Mouse (Mus musculus): ENCODE data around the gene Gm44579.
A peak's percentile ranks its signal among the peaks of the same experiment; 100 is the strongest.

Gene Gm44579

DNA sequence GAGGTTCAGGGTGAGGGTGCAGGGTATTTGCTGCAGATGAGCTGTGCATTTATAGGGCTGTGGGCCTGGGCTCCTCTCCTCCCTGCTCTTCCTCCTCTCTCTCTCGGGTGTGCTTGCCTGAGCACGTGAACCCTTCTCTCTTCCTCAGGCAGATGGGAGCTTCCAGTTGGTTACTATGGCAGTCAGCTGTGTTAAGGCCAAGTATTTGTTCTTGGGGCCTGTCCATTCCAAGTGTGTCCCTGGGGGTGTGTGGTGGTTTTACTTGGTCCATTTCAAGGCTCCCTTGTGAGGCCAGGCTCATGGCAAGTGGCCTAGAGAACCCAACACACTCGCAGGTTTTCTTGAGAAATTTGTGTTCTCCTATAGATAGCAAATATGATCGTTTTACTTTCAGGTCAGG is at the start of gene Gm44579, which contains the start of gene Olfr287:
TSS of gene Gm44579 (minus strand) at position 101 of the 400 bp plus-strand sequence.
TSS of gene Olfr287 (minus strand) at position 180 of the 400 bp plus-strand sequence.
- no peak for DNase-seq (ENCODE audit: low read depth, low spot score)

DNA sequence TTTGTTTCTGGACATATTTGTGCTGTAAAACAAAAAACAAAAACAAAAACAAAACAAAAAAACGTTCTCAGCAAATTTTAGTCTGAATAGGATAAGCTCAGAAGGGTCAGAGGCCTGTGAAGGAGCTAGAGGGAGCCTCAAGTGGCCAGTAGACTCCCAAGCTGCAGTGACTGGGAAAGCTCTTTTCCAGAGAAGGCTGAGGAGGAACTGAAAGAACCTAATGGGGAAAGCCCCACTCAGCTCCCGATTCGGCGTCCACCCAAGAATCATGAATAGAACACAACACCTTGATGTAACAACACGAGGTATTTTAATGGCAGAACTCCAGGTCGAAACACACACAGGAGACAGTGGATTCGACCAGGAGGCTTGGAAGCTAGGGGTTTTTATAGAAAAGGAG is 37.0 kb upstream of the Gm44579 start:
- DNase-seq (ENCODE audit: low read depth, low spot score) = no peak

DNA sequence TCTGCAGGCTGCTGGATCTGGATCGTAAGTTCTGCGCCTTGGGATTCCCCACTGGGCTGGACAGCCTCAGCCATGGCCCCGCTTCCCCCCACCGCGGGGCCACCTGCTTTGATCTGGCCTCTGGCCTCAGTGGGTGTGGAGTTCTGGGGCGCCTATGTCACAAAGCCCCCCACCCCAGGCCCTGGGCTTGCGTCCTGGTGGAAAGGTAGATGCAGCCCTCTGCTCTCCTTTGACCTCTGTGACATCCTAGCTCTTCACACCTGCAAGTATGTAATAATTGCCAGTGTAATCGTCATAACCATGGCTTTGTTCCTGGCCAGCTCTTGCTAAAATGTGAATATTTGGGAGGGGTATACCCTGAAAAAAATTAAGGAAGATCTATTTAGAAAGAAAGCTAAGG is 36.4 kb upstream of the Gm44579 start, which contains the start of gene H1fnt:
TSS of gene H1fnt (minus strand) at position 101 of the 400 bp plus-strand sequence.
- DNase-seq (ENCODE audit: low read depth, low spot score) = no peak

DNA sequence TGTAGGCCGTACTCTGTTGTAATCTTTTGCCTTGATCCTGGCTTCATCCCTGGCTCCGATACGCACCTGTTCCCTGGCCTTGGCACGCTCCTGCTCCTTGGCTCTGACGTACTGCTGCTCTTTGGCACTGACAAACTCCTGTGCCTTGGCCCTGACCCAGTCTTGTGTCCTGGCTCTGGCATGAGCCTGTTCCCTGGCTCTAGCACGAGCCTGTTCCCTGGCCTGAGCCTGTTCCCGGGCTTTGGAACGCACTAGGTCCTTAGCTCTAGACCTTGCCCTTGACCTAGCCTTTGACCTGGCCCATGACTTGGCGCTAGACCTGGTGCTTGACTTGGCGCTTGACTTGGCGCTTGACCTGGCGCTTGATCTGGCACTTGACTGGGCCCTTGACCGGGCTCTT is 35.5 kb upstream of the Gm44579 start:
- DNase-seq (ENCODE audit: low read depth, low spot score) = no peak

DNA sequence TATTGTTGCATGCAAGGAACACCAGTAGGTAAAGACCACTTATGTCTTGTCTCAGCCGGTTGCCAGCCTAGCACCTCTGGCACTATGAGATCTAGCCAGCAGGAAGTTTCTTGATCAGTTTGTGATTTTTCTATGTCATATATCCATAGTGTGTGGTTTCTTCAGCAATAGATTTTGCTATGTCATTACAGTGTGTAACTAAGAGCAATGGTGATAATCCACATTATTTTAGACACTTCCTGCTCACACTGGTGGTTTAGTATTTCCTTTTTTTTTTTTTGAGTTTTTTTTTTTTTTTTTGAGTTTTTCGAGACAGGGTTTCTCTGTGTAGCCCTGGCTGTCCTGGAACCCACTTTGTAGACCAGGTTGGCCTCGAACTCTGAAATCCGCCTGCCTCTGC is 14.7 kb upstream of the Gm44579 start:
- DNase-seq (ENCODE audit: low read depth, low spot score) = no peak

DNA sequence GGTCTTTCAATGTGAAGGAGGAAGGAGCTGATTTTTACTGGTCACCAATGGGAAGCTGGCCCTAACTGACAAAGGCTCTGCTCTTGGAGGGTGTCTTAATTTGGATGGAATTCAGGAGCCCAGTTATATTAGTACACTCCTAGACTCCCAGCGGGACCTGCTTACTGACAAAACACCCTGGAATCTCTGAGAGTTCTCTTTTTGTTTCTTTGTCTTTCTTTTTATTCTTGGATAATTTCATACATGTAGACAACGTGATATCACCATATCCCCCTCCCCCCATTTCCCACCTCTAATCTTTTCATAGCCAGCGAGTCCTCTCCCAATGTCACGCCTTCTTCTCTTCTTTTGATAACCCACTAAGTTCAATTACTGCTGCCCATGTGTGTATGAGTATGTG is 13.6 kb upstream of the Gm44579 start, which contains the start of gene Olfr286:
TSS of gene Olfr286 (minus strand) at position 101 of the 400 bp plus-strand sequence.
- DNase-seq (ENCODE audit: low read depth, low spot score) = no peak

DNA sequence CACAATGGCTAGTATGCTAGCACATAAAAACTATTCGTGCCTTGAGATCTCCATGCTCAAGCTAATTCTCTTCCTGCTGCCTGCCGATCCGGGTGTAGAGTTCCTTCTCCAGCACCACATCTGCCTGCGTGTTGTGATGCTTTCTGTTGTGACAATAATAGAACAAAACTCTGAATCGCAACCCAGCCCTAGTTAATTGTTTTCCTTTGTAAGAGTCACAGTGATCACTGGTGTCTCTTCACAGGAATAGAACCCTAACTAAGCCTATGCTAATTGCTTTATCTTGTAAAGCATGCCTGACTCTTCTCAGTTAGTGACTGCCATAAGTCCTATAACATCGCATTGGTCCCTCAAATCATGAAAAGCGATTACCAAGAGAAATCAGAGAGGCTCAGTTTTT is 5.3 kb upstream of the Gm44579 start:
- no peak for DNase-seq (ENCODE audit: low read depth, low spot score)

DNA sequence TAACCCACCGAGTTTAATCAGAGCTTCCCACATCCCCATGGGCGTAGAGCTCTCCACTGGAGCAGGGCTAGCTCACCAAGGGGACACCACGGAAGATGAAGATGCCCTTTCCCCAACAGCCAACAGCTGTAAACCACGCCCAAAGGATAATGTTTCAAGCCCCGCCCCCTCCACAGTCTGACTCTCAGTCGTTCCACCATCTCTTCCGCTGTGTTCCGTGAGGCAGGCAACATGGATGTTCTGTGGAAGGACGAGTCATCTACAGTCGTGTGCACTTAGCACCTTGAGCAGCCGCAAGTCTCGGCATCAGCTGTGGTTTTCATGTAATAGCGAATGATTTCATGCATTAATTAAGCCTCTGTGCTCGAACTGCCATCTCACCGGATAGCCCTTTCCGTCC is 4.8 kb upstream of the Gm44579 start:
- no peak for DNase-seq (ENCODE audit: low read depth, low spot score)

DNA sequence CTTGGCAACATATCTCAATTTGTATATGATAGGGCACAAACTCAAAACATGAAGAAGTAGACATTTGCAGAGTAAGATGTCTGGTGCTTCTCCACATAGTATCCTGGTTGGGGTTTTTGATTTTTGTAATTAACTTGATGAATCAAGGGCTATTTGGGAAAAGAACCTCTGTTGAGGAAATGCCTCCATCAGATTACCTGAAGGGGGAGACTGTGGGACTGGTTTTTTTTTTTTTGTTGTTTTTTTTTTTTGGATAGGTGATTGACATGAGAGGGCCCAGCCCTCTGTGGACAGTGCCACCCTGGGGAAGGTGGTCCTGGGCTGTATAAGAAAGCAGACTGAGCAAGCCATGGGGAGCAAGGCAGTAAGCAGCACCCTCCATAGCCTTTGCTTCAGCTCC is 1.6 kb upstream of the Gm44579 start:
- DNase-seq (ENCODE audit: low read depth, low spot score) = no peak

DNA sequence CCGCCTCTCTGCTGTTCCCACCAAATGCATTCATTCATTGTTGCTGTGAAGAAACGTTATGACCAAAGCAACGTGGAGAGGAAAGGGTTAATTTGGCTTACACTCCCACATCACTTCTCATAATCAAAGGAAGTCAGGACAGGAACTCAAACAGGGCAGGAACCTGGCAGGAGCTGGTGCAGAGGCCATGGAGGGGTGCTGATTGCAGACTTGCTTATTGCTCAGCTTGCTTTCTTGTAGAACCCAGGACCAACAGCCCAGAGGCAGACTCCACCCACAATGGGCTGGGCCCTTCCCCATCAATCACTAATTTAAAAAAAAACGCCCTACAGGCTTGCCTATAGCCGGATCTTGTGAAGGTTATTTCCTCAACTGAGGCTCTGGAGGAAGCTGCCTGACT is 6.6 kb downstream of the Gm44579 start:
- DNase-seq (ENCODE audit: low read depth, low spot score) = no peak

DNA sequence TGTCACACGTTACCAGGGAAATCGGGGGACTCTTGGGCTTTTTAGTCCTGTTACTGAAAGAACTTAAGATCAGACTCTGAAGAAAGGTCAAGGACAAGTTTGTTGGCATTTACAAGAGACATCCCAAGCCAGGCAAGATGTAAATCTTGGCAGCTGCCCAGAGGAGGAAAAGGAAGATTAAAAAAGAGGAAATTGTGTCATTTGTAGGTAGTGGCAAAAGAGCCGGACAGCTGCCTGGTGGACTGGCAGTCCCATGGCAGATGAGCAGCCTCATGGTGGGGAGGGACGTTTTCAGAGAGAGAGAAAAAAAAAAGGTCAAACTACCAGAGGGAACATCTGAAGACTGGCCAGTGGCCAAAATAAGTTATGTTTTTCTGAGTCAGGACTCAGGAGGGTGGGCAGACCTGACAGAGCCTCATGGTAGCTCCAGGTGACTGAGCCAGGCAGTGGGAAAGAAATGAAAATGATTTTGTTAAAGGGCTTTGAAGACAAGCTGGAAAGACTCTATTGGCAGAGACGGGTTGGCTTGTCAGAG is 7.4 kb downstream of the Gm44579 start:
- no peak for DNase-seq (ENCODE audit: low read depth, low spot score)

DNA sequence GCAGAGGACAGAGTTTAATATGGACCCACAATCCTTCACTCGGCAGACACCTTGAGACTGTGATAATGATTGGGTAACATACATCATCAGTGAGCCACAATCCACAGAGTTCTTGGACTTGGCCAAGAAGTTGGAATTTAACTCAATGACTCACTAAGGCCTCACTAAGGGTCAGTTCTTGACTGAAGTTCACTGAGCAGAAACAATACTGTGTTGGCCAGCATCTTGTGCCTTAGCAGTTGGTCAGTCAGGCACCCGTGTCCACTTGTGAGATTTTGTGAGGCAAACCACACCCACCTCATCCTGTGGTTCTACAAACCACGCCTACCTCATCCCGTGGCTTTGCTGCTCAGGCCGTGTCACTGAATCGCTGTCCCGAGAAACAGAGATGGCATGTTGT is 11.1 kb downstream of the Gm44579 start:
- DNase-seq (ENCODE audit: low read depth, low spot score) = peak; percentile 28

DNA sequence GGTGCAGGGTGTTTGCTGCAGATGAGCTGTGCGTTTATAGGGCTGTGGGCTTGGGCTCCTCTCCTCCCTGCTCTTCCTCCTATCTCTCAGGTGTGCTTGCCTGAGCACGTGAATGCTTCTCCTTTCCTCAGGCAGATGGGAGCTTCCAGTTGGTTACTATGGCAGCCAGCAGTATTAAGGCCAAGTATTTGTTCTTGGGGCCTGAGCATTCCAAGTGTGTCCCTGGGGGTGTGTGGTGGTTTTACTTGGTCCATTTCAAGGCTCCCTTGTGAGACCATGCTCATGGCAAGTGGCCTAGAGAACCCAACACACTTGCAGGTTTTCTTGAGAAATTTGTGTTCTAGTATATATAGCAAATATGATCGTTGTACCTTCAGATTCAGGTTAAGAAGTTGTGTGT is 25.3 kb downstream of the Gm44579 start, which contains the start of gene Olfr288:
TSS of gene Olfr288 (minus strand) at position 101 of the 400 bp plus-strand sequence.
- DNase-seq (ENCODE audit: low read depth, low spot score) = no peak

DNA sequence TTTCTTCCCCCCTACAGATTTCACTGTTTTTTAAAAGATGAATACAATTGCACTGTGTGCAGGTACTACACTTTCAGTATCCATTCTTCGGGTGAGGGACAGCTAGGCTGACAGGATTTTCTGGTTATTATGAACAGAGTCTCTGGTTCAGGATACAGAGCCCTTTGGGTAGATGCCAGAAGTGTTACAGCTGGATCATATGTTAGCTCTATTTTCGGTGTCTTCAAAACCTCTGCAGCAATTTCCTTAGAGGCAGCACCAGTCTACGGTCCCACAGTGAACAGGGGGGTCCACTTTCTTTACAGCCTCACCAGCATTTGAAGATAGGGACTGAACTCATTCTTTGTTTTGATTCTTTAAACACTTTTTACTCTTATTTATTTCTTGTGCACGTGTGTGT is 36.3 kb downstream of the Gm44579 start:
- DNase-seq (ENCODE audit: low read depth, low spot score) = no peak

DNA sequence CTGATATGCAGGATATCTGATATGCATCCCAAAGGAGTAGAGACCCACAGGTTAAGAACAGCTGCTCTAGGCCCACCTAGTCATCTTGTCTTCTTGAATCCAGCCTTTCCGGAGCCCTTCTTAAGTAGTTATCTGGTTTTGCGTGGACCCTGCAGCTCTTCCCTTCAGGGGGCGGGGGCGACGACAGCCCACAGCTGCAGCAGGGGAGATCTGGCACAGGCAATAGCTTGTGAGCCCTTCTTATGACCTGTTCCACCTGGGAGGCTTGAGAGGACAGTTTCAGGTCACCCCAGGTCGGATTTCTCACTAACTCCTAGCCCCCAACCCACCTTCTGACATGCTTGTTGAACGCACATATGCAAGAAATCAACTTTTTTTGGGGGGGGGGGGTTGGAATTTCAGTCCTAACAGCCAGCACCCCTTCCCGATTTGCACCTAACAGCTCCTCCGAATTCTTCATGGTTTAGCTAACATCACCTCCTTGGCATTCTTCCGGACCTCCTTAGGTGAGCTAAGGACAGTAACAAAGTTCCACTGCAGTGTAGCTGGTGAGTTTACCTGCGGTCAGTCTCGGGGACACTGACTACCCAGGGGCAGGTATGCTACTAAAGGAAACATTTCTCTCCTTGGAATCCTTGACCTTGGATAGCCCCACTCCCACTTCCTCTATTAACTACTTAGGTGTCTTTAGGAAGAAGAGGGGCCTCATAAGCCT is 38.8 kb downstream of the Gm44579 start:
- no peak for DNase-seq (ENCODE audit: low read depth, low spot score)

DNA sequence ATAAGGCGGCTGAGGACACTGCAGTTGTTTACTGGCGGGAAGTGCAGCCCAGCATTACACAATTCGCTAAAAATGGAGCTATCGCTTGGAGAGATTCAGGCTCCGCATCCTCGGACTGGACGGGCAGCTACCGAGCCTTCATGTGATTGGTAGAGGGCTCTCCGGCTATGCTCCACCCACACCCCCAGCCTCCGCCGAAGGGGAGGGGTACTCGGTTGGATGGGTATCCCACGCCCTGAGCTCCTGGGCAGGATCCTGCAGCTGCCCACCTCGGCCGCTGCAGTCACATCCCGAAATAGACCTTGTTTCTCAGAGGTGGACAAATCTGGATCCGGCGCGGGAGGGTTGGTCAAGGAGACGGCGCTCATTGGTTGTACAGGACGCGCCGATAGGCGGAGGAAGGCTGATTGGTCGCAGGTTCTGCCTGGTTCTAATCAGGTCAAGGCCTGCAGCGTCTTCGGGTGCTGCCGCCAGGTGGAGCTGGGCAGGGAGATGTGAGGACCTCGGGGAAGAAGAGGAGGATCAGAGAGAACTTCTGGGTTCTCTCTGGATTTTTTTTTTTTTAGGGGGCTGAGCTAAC is 39.6 kb downstream of the Gm44579 start:
- peak; percentile 97 for DNase-seq (ENCODE audit: low read depth, low spot score)

DNA sequence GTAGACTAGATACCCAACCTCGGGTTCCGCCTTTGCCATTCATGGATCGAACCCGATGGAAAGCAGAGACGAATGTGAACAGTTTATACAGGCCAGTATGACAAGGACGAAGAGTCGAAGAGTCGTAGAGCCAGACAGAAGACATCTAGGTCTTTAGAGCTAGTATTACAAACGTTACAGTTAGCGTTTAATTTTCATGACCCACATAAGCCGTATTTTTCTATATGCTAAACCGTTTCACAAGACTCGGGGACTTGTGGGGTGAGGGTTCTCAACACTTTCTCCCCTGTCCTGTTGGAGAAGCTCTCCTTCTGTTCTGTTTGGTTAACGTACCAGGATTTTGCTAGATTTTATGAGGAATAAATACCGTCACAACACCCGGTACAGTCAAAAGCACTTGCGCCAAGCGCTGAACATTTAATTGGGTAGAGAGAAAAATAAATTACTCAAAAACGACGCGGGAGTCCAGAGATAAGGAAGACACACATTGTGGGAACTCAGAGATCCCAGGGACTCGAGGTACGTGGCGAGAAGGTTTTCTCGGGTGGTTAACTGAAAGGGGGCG is 40.1 kb downstream of the Gm44579 start:
- no peak for DNase-seq (ENCODE audit: low read depth, low spot score)

DNA sequence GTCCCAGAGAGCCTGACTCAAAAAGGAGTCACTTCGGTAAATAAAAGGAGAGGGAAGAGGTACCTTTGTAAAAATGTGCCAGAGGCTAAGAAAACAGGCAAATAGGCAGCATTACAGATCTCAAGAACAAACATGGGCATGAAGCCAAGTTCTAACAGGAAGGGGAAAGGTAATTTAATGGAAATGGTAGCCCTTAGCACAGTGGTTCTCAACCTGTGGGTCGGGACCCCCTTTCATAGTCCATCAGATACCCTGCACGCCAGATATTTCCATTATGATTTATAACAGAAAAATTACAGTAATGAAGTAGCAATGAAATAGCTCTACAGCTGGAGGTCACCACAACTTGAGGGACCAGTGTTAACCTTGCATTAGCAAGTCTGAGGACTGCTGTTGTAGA is 43.5 kb downstream of the Gm44579 start:
- DNase-seq (ENCODE audit: low read depth, low spot score) = no peak

DNA sequence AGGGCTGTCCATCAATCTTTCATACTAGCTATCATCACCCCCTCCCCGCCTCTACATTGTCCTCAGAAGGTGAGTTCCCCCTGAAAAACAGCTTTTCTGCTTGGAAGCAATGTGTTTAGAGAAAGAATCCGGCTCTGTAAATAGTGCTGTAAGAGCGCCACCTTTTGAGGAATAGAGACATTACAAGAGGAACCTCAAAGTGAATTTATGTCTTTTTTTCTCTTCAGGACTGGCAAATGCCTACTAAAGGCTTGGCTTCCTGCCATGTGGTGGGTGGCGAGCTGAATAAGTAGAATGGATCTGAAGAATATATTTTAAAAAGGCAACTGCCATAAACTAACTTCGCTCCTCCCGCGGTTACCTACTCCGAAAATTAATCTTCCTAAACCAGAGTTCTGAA is 47.0 kb downstream of the Gm44579 start:
- peak; percentile 85 for DNase-seq (ENCODE audit: low read depth, low spot score)

DNA sequence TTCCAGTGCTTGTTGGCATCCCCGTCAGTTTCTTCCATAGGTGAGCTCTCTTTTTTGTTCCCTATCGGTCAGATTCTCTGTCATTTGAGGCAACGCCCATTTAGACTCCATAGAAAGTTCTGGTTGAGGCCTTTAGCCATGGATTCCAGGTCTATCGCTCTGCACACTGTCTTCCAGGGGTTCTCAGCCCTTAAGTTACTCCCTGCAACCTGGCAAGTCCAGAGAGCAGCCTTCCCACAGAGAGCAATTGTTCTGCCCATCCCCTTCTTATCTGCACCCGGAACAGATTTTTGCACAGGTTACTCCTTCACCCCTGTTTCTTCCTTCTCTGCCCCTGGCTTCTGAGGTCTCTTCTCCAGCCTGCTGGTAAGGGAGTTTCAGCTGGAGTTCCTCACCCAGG is 48.7 kb downstream of the Gm44579 start:
- no peak for DNase-seq (ENCODE audit: low read depth, low spot score)

DNA sequence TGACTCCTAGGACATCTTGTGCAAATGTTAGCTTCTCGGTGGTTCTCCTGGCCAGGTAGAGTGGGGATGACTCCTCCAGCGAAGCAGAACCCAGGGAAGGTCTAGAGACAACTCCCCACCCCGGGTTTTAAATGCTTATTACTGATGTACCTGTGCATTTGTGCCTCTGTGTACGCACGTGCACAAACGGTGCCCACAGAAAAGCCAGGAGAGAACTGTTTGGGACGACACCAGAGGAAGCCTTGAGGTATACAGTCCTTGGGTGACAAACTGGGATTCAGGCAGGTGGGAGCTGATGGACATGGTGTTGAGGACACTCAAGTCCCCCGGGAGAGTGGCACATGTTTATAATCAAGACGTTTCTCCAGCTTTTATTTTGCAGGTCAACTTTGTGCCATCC is 49.9 kb downstream of the Gm44579 start:
- no peak for DNase-seq (ENCODE audit: low read depth, low spot score)

DNA sequence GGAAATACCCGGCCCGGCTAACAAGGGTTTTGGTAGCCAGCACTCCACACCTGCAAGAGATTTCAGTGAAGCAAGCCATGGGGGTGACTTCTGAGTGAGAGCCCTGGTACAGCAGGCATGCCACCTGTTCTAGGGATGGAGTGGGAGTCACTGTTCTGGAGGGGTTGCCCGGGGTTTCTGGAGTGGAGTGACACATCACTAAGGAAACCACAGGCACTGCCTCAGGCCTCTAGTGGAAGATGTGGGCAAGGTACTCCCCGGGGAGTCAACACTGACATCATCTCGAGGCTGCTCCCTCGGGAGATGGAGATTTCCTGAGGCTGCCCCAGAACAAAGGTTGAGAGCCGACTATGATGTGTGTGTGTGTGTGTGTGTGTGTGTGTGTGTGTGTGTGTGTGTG is 50.4 kb downstream of the Gm44579 start:
- DNase-seq (ENCODE audit: low read depth, low spot score) = peak; percentile 90

DNA sequence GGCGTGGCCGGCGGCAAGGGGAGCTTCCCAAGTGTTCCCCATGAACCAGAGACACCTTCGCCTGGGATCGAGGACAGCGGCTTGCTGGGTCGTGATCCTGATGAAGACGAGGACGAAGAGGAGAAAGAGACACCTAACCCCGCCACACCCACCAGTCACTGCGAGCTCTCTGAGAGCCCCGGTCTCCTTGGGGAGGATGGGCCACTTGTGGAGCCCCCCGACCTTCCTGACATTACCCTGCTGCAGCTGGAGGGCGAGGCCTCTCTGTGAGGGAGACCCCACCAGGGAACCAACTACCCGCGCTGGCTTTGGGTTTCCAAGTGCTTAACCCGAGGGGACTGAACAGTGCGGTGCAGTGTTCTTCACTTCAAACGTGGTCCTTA is 52.2 kb downstream of the Gm44579 start:
- no peak for DNase-seq (ENCODE audit: low read depth, low spot score)

Measured in 3T3-L1 (cell line).